Mouse (Mus musculus) forebrain, embryonic 15.5 days (tissue): ENCODE measurements at regions not wholly inside any gene's neighbourhood (a gene's known extent, or its start where the extent isn't known, plus 50 kb on each side); places are given as distances from the start of the nearest gene placed in this dataset.
A peak's percentile ranks its signal among the peaks of the same experiment; 100 is the strongest.

Experiments used
- ATAC-seq: fragments of 200-750 bp; cut with Nextera tagmentation; replicated peaks from 2 replicates; pipeline ENCODE4 v1.8.0; 2017; ENCODE audit warnings: mild to moderate bottlenecking, moderate TSS enrichment, moderate library complexity
- H3K27ac ChIP-seq: fragments of 300-500 bp; sonication (generic); replicated peaks from 2 replicates; pipeline ENCODE4 v1.5.1; 2015; ENCODE audit warnings: mild to moderate bottlenecking, inconsistent platforms
- H3K27me3 ChIP-seq: fragments of 300-500 bp; sonication (generic); 2 replicates; pipeline ENCODE4 v1.6.1; 2015; ENCODE audit warnings: inconsistent platforms
- H3K36me3 ChIP-seq: fragments of 300-500 bp; sonication (generic); 2 replicates; pipeline ENCODE4 v1.6.1; 2015; ENCODE audit warnings: mild to moderate bottlenecking, inconsistent platforms
- H3K4me1 ChIP-seq: fragments of 300-500 bp; sonication (generic); 2 replicates; pipeline ENCODE4 v1.6.1; 2015; ENCODE audit warnings: inconsistent platforms
- H3K4me2 ChIP-seq: fragments of 300-500 bp; sonication (generic); replicated peaks from 2 replicates; pipeline ENCODE4 v1.6.1; 2015; ENCODE audit warnings: mild to moderate bottlenecking, inconsistent platforms
- H3K4me3 ChIP-seq: fragments of 300-500 bp; sonication (generic); 2 replicates; pipeline ENCODE4 v1.5.1; 2015; ENCODE audit warnings: mild to moderate bottlenecking, inconsistent platforms
- H3K9ac ChIP-seq: fragments of 300-500 bp; sonication (generic); replicated peaks from 2 replicates; pipeline ENCODE4 v1.6.1; 2015; ENCODE audit warnings: mild to moderate bottlenecking, inconsistent platforms
- H3K9me3 ChIP-seq: fragments of 300-500 bp; sonication (generic); 2 replicates; pipeline ENCODE4 v1.6.1; 2016; ENCODE audit warnings: inconsistent platforms
- WGBS: fragments of 180-500 bp; shearing (Covaris S2); methylation state at CpG from one replicate; pipeline ENCODE4 v1.1.7; 2015; ENCODE audit warnings: mixed read lengths; 5-methylcytosine and 5-hydroxymethylcytosine counted together

DNA sequence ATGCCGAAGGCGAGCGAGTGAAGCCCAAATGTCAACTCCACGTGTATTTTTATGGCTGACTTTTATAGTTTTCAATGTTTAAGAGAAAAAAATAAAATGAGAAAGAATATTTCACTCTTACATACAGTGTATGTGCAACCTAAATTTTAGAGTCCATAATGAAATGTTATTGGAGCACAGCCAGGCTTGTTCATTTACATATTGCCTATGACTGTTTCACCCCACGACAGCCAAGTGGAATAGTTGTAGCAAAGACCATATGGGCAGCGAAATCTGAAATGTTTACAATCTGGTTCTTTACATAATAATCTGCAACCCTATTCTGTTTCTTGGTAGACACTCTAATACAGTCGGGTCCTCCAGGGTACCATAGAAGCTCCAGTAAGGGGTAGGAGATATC is 223.3 kb upstream of the Noct start:
- H3K4me1 ChIP-seq, result peaks cover 20% of the 10 kb centered on the region
- ATAC-seq, result no peak; the same call in 1 of the 2 replicates
- H3K9ac ChIP-seq, result no peak overlapping the region
- no peaks in the 10 kb centered on the region for H3K9me3 ChIP-seq
- no peaks in the 10 kb centered on the region for H3K27me3 ChIP-seq
- peak overlapping the region; percentile 50 for H3K27ac ChIP-seq
- WGBS, result 77% methylated on average over 7 of the region's 7 CpGs
- no peak overlapping the region for H3K4me2 ChIP-seq
- no peaks in the 10 kb centered on the region for H3K36me3 ChIP-seq
- no peak overlapping the region for H3K4me3 ChIP-seq

DNA sequence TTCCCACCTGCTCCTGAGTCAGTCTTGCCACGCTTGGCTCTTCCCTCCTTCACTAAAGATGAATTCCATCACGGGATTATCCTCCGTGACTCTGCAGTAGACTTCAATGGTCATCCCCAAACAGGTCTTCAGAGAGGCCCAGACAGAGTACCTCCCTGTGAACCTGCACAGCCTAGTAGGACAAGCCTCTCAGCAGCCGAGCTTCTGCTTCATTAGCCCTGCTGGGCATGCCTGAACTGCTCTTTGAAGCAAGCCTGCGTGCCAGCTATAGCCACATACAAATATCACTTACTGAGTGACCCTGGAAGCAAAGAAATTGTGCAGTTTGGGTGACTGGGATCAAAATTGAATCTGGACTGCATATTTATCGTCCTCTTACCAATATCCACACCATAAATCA is 221.6 kb upstream of the Noct start:
- ATAC-seq, result no peak
- Histone ChIP-seq H3K27ac (peak overlapping the region; percentile 34; the same call in 1 of the 2 replicates), H3K27me3 (no peaks in the 10 kb centered on the region), H3K4me1 (peaks cover 20% of the 10 kb centered on the region), H3K9me3 (no peaks in the 10 kb centered on the region), H3K9ac (no peak overlapping the region), H3K4me2 (no peak overlapping the region), H3K36me3 (no peaks in the 10 kb centered on the region), H3K4me3 (no peak overlapping the region)
- WGBS, result 33% methylated on average over 6 of the region's 6 CpGs

DNA sequence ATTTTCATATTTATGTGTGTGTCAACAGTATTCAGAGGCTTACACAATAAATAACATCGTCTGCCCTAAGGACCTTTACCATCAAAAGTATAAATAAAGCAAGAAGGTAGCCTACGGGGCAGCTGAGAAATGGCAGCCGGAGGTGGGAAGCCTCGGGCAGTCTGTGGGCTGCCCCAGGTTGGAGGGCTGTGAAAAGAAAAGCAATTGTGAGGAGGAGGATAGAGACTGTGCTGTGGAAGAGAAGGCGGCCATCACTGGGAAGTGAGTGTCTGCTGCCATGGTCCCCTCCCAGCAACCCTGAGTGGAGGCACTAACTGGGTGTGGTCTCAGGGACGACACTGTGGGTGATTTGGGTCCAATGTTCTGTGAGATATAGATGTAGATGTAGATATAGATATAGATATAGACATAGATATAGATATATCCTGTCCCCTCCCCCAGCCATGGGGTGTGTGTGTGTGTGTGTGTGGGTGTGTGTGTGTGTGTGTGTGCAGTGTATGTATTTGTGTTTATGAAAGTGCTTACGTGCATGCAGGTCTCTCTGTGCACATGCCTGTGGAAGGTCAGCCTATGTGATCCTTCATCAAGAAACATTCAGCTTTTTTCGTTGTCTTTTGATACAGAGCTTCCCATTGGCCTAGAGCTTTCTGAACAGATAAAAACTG is 220.6 kb upstream of the Noct start:
- Histone ChIP-seq H3K36me3 (no peaks in the 10 kb centered on the region), H3K27ac (peak overlapping the region; percentile 34; the same call in 1 of the 2 replicates), H3K4me2 (no peak overlapping the region), H3K4me3 (no peak overlapping the region), H3K4me1 (peaks cover 20% of the 10 kb centered on the region), H3K9me3 (no peaks in the 10 kb centered on the region), H3K27me3 (no peaks in the 10 kb centered on the region), H3K9ac (no peak overlapping the region)
- ATAC-seq, result peak; percentile 39
- 58% methylated on average over 8 of the region's 8 CpGs for WGBS

DNA sequence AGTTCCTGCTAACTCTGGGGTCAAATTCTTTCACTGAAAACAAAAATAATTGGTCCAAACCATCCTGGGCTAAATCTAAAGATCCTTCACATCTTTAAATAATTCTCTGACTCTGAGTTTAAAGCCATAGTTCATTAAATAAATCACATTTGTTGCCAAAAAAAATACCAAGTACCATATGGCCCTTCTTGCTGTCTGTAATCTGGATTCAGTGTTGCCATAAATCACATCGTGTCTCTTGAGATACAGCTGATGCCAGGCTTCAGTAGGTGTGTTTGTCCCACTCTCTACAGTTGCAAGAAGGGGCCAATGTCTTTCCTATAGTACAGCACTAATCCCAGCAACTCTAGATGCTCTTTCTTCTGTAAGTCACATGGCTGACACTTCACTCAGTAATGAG is 220.0 kb upstream of the Noct start:
- no peaks in the 10 kb centered on the region for H3K36me3 ChIP-seq
- no peaks in the 10 kb centered on the region for H3K27me3 ChIP-seq
- H3K4me3 ChIP-seq, result no peak overlapping the region
- WGBS, result 55% methylated on average over 1 of the region's 1 CpGs
- H3K9ac ChIP-seq, result no peak overlapping the region
- peaks cover 20% of the 10 kb centered on the region for H3K4me1 ChIP-seq
- no peaks in the 10 kb centered on the region for H3K9me3 ChIP-seq
- ATAC-seq, result peak; percentile 36; the same call in 1 of the 2 replicates
- H3K4me2 ChIP-seq, result no peak overlapping the region
- peak overlapping the region; percentile 51; the same call in 1 of the 2 replicates for H3K27ac ChIP-seq

DNA sequence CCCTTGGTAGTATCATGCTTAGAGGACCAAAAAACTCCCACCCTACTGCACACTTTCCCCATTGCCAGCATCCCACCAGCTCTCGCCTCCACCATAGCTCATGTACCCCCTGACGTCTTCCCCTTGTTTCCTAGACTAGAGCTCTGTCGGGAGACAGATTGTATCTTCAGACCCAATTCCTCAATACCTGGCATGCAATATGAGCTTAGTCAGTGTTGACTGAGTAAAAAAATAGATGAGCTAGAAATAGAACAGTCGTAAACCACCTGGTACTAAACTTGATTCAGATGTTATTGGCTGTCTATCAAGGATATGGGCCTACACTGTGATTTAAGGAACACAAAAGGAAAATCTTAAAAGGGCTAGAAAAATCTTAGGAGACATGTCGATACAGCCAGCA is 215.1 kb upstream of the Noct start:
- Histone ChIP-seq H3K9me3 (no peaks in the 10 kb centered on the region), H3K4me1 (no peaks in the 10 kb centered on the region), H3K4me3 (no peak overlapping the region), H3K4me2 (no peak overlapping the region), H3K9ac (no peak overlapping the region), H3K27ac (no peak overlapping the region), H3K27me3 (no peaks in the 10 kb centered on the region), H3K36me3 (no peaks in the 10 kb centered on the region)
- ATAC-seq, result 0 out of 2 replicates have a peak, but pooled peaks have one; percentile 16
- WGBS, result 80% methylated on average over 5 of the region's 5 CpGs

DNA sequence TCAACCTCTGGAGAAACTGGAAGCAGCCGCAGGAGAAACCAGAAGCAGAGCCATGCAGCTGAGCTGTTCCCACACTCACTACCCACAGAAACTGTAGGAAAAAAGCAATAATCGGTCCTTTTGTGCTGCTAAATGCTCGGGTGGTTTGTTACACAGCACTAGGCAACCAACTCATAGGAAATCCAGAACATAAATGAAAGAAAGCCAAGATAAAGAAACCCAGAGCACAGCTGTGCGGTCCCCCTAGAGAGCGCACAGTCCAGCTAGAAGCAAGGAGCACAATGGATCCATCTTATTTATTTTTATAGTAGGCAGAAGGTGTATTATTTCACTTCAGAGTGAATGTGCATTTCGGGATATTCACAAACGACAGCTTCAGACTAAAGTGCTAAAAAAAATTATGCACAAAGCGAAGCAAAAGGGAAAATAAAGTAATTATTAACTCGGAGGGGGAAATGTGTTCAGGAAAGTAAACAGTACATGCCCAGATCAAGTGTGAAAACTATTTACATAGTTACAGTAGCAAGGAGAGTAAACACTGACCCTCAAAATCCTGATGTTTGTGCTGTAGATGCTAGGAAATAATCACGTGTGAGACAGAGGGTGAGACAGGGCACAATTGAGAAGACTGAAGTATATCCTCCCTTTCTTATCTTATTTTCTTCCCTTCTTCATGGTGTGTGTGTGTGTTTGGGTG is 204.4 kb upstream of the Noct start:
- H3K4me1 ChIP-seq, result no peaks in the 10 kb centered on the region
- H3K27me3 ChIP-seq, result no peaks in the 10 kb centered on the region
- ATAC-seq, result peak; percentile 69; the same call in 1 of the 2 replicates
- H3K9ac ChIP-seq, result no peak overlapping the region
- WGBS, result 53% methylated on average over 10 of the region's 10 CpGs
- no peak overlapping the region for H3K4me2 ChIP-seq
- no peak overlapping the region for H3K4me3 ChIP-seq
- no peaks in the 10 kb centered on the region for H3K9me3 ChIP-seq
- H3K36me3 ChIP-seq, result no peaks in the 10 kb centered on the region
- peak overlapping the region; percentile 52; the same call in 1 of the 2 replicates for H3K27ac ChIP-seq

DNA sequence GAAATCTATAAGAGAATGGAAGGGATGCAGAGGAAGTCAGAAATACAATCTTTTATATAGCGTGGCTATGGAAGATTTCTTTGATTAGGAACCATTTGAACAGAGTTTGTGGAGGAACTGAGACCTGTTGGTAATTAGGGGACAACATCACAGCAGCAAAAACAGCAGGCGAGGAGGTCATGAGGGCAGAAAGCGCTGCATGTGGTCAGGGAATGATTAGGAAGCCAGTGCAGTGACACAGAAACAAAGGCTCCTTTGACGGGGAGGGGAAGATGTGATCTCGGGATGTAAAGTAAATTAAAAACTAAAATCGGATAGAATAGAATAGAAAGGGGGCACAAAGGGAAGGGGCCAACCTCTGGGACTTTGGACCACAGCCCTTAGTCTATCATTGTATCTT is 199.6 kb upstream of the Noct start:
- no peaks in the 10 kb centered on the region for H3K36me3 ChIP-seq
- H3K4me3 ChIP-seq, result no peak overlapping the region
- H3K27ac ChIP-seq, result no peak overlapping the region
- H3K27me3 ChIP-seq, result no peaks in the 10 kb centered on the region
- H3K9ac ChIP-seq, result no peak overlapping the region
- no peaks in the 10 kb centered on the region for H3K4me1 ChIP-seq
- H3K9me3 ChIP-seq, result no peaks in the 10 kb centered on the region
- no peak for ATAC-seq
- H3K4me2 ChIP-seq, result no peak overlapping the region
- WGBS, result 9% methylated on average over 6 of the region's 6 CpGs

DNA sequence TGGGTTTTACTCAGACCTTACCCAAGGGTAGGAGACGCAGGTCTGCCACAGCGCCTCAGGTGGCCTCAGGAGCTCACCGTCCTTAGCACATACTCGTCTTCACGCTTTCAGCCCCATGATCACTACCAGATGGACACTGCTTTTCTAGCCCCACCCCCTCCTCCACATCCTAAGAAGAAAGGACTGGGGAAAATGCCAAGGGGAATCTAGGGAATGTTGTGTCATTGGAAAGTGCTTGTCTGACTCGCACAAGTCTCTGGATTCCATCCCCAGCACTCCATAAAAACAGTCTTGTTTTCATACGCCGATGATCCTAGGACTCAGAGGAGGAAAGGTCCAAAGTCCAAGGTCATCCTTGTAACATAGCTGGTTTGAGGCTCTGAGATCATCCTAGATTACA is 192.4 kb upstream of the Noct start:
- WGBS, result 88% methylated on average over 8 of the region's 8 CpGs
- H3K27me3 ChIP-seq, result no peaks in the 10 kb centered on the region
- no peaks in the 10 kb centered on the region for H3K9me3 ChIP-seq
- H3K36me3 ChIP-seq, result no peaks in the 10 kb centered on the region
- no peak overlapping the region for H3K4me2 ChIP-seq
- H3K9ac ChIP-seq, result no peak overlapping the region
- no peaks in the 10 kb centered on the region for H3K4me1 ChIP-seq
- no peak for ATAC-seq
- H3K27ac ChIP-seq, result no peak overlapping the region
- H3K4me3 ChIP-seq, result no peak overlapping the region

DNA sequence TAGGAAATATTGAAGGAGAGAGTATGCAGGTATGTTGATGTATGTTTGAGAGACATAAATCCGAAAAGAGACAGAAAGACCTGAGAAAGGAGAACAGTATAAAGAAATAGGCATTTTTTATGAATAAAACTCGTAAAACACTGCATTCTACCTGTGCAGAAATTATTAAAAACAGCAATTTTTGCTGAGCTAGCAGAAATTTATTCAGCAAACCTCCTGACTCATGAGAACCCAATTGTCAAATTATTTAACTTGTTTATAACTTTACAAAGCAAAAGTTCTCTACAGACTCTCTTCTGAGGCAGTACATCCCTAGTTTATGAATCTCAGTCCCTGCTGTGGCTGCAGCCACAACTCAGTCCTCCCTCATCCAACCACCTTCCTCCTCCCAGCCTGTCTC is 191.0 kb upstream of the Noct start:
- Histone ChIP-seq H3K9ac (no peak overlapping the region), H3K4me2 (no peak overlapping the region), H3K4me3 (no peak overlapping the region), H3K36me3 (no peaks in the 10 kb centered on the region), H3K4me1 (no peaks in the 10 kb centered on the region), H3K9me3 (no peaks in the 10 kb centered on the region), H3K27ac (no peak overlapping the region), H3K27me3 (no peaks in the 10 kb centered on the region)
- WGBS, result 83% methylated on average over 2 of the region's 2 CpGs
- no peak for ATAC-seq

DNA sequence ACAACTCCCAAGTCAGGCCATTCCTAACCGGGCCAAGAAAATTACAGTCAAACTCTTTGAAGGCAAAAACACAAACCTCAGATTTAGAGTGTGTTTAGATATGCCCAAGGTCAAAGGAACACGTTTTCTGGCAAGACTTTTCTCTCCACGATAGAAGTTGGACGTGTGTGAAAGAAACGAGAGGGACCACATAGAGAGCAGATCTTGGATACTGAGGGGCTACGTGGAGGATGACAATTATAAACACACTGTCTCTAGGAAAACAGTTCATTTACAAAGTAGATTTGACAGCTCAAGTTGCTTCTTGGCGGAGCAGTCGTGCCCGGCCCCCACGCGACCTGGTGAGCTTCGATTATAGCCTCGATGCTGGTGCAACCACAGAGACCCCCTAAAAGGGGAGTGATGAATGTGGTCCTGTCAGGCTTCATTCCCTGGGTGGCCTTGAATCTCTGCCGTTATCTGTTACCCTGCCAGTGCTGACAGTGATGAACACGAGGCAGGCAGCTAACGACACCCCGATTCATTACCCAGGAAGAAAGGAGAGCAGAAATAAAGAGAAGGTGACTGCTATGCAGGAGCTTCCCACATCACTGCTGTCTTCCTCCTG is 187.4 kb upstream of the Noct start:
- Histone ChIP-seq H3K9ac (no peak overlapping the region), H3K27ac (no peak overlapping the region), H3K4me3 (no peak overlapping the region), H3K36me3 (no peaks in the 10 kb centered on the region), H3K4me1 (no peaks in the 10 kb centered on the region; the same call in 1 of the 2 replicates), H3K27me3 (no peaks in the 10 kb centered on the region), H3K4me2 (no peak overlapping the region), H3K9me3 (no peaks in the 10 kb centered on the region)
- 66% methylated on average over 17 of the region's 17 CpGs for WGBS
- no peak for ATAC-seq

DNA sequence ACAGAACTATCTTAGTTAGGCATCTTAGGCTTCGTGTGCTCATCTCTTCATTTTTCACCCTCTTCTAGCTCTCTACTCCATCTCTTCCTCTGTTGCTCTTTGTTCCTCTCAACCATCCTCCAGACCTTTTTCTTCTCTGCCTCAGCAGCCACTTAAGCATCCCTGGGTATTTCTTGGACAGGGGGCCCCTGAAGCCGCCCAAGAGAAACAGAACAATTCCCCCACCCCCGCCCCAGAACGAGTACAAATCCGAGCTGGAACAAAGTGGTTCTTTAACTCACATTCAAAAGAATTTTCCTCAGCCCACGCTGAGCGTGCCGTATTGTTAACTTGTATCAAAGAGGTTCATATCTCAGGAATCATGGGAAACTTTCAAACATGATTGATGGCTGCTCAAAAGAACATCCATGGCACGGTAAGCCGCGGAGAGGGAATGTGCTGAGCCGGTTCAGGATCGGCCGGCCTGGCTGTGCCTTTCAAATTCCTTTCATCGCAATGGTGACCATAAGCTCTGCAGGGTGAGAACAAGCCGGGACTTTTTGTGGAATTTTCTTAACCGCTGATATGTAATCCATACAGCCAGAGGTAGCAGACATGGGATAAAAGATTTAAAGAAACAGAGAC is 181.9 kb upstream of the Noct start:
- no peaks in the 10 kb centered on the region for H3K27me3 ChIP-seq
- H3K4me3 ChIP-seq, result 0 out of 2 replicates have a peak overlapping the region, but pooled peaks have one; percentile 4
- H3K9me3 ChIP-seq, result no peaks in the 10 kb centered on the region
- 0 out of 2 replicates have a peak overlapping the region, but pooled peaks have one; percentile 9 for H3K27ac ChIP-seq
- no peaks in the 10 kb centered on the region for H3K36me3 ChIP-seq
- peaks cover 6% of the 10 kb centered on the region; the same call in 1 of the 2 replicates for H3K4me1 ChIP-seq
- H3K9ac ChIP-seq, result no peak overlapping the region
- peak overlapping the region; percentile 28 for H3K4me2 ChIP-seq
- WGBS, result 22% methylated on average over 17 of the region's 17 CpGs
- peak; percentile 64 for ATAC-seq

DNA sequence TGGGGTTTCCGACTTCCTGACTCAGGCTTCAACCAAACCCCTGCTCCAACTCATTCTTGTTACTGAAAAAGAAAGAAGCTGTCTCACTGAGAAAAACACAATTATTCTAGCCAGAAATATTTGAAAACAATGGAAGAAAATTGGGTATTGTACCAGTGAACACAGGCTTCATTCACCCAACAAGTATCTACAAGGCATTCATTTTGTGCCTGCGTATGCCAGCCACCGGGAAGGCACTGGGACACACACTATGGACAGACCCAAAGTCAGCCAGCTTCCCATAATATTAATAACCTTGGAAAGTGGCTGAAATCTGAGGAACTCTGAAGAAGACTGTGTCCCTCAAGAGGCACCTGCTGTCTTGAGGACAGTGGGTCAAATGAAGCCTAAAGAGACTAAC is 175.5 kb upstream of the Noct start:
- no peaks in the 10 kb centered on the region for H3K4me1 ChIP-seq
- 88% methylated on average over 3 of the region's 3 CpGs for WGBS
- no peaks in the 10 kb centered on the region for H3K9me3 ChIP-seq
- no peak overlapping the region for H3K4me2 ChIP-seq
- no peak overlapping the region for H3K4me3 ChIP-seq
- H3K27ac ChIP-seq, result no peak overlapping the region
- no peaks in the 10 kb centered on the region for H3K36me3 ChIP-seq
- no peak for ATAC-seq
- H3K9ac ChIP-seq, result no peak overlapping the region
- no peaks in the 10 kb centered on the region for H3K27me3 ChIP-seq
